Mouse (Mus musculus) B cell, adult 2 months (primary cell): Measurements from ENCODE around the gene Paqr9.
"Not testable (repeated sequence)": the region's sequence is repeated elsewhere in the genome, so short reads cannot be mapped to it uniquely, and the experiment has no call there.

ENCODE experiments used
- DNase-seq, 2 experiments: peaks; one replicate each; pipeline ENCODE4 v3.0.0; 2022

The Paqr9 gene

DNA sequence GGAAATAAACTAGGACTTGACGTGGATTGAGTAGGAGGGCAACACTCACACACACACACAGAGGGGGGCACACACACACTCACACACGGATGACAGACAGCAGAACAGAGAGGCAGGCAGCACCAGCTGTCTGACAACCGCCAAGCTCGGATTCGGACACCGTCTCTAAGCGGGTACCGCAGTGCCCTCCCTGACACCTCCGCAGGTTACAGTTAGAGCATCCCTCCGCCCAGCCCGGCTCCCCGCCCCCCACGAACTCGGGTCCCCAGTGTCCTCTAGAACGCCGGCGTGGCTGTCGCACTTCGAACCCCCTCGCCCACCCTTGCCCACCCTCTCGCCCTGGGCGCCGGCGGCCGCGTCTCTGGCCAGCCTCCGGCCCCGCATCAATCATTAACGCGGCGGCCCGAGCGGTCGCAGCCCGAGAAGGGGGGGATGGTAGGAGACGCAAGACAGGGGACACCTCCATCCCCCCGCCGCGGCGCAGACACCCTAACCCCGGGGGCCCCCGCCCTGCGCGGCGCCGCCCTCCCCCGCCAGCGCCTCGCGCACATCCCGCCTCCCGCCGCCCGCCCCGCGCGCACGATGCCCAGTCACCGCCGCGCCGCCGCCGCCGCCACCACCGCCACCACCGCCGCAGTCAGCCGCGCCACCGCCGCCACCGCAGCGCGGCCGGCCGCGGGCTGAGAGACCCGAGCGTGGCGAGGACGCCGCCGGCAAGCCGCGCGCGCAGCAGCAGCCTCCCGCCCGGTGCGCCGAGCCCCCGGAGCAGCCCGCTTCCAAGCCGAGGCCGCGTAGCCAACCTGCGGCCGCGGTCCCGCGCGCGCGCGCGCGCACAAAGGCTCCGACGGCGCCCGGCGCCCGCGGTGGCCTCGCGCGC, at the start of gene Paqr9:
Paqr9 (plus strand) TSS at position 599 of the 877 bp plus-strand sequence.
- no peak for DNase-seq

DNA sequence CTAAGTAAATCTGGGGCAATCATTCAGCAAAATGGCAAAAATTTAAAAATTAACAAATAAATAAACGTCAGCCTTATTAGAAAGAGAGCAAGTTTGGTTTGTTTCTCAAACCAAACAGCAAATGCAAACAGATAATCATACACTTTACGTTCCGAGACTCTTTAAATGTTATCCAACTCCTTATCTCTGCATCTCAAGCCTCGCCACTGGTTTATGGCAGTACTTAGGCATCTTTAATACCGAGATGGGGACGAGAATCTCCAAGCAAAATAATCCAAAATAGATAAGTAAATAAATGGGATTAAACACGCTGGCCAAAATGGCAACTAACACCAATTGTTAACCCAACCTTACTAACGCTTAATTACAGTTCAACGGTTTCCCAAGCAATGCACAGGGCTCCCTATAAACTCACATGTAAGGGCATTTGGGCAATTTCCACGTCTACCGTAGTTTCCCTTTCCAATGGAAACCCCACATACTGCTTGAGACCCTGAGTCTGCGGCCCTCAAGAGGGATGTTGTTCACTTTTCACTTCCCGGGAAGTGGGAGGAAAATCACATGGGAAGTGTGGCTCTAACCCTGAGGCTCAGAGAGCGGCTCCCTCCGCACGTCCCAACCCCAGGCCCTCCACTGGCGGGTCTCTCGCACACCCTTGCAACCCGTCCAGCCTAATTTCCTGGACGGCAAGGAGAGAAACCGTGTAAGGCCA, 48.6 kb upstream of the Paqr9 start:
- no peak for DNase-seq

DNA sequence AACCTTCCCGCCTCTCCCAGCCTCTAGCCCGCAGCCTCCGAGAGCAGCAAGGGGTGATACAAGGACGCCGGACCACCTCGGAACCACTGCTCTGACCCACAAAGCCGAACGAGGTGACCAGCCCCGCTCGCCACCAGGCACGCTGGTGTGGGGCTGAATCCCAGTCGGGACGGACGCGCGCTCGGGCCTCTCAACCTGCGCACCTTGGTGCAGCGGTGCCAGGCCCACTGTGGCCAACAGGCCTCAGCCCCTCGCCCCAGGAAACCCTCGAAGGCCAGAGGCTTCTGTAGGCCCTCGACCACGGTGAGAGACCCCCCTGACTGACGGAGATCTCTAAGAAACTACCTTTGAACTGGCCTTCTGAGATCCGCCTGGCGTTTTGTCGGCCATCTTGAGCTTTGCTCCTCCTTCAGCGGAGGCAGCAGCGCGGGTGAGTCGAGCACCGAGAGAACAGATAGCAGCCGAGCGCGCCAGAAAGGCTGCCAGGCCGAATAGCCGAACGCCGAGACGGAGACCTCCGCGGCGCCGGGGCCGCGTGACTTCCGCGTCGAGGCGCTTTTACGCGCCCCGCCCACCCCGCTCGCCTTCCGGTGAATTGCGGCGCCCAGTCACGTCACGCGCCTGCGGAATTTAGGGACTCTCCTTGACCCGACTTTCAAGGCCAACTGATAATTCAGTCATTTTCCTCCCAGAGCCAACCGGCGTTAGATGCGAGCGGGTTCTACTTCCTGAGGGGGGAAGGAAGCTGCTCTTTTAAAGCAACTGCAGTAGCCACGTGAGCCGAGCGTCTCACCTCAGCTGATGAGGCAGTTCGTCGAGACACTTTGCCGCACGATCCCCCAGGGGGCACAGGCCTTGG, 47.8 kb upstream of the Paqr9 start, which contains the start of gene U2surp:
U2surp (minus strand) TSS at position 525 of the 859 bp plus-strand sequence.
- peak; percentile 95 to 96 for DNase-seq

DNA sequence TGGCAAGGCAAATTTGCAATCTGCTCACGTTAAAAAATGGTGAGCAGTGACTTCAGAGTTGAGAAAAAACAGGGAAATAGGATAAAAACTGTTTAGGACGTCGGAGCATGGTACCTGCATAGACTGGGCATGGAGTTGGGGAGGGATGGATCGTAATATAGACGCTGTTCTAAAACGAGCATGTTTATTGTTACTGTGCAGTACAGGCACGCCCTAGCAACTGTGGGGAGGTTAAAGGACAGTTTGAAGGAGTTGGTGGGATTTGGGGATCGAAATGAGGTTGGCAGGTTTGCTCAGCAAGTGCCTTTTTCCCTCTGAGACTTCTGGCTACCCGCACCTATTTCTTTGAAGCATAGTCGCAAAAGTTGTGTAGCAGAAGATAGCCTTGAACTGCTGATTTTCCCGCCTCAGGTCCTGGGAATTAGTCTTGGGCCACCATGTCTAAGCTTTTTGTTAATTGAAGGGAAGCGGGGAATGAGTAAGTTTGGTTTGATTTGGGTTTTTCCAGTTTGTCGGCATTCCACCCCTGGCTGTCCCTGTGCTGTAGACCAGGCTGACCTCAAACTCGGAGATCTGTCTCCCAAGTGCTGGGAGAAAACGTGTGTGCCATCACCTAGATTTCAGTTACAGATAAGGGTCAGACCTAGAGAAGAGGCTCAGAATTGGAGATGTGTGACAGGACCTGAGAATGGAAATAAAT, 47.0 kb upstream of the Paqr9 start:
- DNase-seq = no peak

DNA sequence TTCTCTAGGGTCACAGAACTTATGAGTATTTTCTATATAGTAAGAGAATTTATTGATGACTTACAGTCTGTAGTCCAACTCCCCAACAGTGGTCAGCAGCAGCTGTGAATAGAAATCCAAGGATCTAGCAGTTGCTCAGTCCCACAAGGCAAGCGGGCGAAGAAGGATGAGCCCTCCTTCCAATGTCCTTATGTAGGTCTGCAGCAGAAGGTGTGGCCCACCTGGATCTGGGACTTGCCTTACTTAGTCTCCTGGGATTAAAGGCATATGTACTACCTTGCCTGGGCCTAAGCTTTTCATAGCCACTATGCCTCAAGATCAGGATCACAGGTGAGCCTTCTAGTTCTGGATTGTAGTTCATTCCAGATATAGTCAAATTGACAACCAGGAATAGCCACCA, 45.7 kb upstream of the Paqr9 start:
- no peak for DNase-seq

DNA sequence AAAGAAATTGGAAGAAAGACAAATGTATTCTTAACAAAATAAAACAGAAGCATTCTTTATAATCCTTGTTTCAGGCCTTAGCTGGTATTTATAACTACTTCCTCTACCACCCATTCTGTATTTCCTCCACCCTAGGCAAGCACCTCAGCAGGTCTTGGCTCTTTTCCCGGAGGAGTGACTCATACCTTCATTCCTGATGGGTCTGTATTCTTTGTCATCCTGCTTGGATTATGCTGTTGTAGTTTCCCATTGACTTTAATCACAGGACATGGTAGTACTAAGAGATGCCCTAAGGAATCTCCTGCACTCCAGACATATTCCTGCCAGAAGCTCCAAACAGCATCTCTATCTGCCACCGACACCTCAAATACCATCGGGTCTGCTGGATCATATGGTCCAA, 45.1 kb upstream of the Paqr9 start:
- DNase-seq = not testable (repeated sequence)

DNA sequence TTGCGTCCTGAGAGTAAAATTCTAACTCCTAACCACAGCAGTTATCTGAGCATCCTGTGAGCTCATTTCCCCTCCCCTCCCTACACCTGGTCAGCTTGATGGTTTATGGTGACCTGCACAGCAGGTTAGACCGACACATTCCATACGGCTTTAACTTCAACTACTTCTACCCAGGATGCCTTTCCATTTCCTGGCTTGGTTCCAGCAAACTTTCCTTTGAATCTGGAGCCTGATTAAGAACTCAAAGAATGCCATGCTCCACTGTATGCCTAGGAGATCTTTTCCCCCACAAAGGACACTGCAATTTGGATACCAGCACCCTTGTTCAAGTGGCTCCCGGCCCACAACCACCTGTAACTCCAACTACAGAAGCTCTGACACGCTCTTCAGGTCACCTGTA, 38.9 kb upstream of the Paqr9 start:
- no peak for DNase-seq

DNA sequence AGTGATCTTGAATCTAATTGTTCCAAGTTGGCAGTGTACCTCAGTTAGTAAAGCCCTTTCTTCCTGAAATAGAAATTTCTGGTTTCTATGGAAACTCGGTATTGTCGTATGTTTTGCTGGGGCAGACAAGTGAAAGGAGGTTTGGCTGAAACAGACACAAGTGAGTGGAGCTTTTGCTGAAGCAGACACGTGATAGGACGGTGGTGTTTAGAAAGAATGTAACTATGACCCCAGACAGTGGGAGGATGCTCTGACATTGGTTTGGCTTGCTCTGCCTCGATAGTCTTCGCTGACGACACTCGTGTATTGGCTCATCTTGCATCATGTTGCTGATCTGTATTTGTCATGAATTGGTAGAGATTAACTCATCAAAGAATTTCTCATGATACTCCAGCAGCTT, 38.4 kb upstream of the Paqr9 start:
- DNase-seq = no peak

DNA sequence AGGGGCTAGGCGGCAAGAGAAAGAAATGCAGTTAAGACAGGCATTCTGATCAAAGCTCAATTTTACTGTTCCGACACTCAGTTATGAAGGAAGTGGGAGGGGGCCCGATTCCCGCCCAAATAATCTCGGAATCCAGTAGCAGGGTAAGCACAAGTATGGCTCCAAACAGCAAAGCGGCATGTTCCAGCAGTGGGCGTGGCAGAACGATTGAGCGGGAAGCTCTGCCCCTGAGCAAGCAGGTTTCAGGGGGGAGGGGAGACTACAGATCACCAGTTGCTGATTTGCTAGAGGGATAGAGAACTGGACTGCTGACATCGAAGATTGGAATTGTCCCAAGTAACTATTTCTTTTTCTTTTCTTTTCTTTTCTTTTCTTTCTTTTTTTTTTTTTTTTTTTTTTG, 37.9 kb upstream of the Paqr9 start:
- DNase-seq = no peak

DNA sequence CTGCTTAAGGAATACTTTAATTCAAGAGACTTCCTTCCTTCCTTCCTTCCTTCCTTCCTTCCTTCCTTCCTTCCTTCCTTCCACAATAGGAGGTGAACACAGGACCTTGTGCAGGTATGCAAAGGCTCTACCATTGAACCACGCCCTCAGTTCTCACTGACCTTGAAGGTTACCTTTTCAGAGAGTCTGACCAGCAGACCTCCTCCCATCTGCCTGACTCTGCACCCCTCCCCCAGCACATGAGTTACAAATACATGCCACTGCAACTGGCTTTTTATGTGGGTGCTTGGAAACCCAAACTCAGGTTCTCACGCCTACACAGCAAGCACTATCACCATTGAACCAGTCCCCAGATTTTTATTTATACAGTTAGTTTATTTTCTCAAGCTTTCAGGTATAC, 36.9 kb upstream of the Paqr9 start:
- no peak for DNase-seq

DNA sequence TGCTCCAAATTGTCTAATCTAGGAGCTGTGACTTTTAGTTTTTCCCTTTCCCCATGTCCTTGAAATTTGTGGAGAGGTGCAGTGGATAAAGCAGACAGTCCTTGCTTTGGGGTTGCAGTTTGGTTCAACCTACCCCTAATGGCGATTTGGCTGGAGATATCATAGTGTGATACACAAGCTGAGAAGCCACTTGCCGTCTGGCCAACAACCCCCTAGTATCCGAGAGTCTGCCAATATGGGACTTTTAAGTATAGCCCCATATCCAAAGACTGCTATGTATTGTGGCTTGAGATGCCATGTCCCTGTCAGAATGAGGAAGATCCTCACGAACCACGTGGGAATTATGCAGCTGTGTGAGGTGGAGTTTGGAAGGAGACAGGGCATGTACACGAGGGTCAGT, 34.1 kb upstream of the Paqr9 start:
- DNase-seq = no peak

DNA sequence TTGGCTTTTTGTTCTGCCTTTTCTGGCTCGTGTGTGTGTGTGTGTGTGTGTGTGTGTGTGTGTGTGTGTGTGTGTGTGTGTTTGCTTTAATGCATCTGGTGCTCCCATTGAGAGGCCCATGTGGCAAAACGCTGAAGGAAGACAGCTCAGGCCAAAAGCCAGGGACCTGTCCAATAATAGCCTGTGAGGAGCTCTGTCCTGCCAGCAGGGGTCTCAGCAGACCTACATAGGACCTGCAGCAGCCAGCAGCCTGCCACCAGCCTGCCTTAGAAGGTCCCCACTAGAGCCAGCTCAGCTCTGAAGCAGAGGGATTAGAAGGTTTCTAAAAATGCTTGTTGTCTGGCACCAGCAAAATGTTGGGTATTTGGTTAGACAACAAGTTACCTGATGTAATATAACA, 33.5 kb upstream of the Paqr9 start:
- DNase-seq = peak in 1 of 2 experiments; percentile 6

DNA sequence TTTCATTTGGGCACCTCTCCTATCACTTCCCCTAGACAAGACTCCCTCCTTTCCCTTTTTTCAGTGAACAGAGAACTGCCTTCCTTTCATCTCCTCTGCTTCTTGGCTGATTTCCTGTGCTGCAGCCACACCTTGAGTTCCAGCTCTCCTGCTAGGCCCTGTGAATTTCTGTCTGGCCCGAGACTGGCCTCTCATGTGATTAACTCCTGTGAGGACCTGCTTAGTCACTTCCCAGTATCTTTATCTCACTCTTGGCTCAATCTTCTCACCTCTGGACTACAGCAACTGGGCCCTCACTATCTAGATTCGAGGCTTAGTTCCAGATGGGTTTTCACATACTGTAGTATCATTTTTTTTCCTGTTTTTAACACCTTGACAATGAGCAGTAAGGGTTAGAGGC, 31.8 kb upstream of the Paqr9 start:
- no peak for DNase-seq

DNA sequence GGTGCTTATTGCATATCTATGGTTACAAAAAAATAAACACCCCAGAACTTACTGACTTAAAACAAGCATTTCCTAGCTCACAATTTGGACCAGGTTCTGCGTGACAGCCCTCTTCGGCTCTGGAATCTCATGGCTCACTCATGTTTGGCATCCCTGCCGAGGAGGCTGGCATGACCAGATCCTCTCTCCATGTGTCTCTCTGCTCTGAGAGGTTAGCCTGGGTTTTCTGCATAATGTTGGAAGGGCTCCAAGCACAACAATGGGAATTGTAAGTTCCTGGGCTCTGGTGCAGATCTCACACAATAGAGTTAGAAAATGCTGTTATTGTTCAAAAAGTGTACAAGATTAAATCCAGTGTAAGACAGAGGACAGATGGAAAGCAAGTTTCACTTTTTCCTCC, 28.3 kb upstream of the Paqr9 start:
- DNase-seq = no peak

DNA sequence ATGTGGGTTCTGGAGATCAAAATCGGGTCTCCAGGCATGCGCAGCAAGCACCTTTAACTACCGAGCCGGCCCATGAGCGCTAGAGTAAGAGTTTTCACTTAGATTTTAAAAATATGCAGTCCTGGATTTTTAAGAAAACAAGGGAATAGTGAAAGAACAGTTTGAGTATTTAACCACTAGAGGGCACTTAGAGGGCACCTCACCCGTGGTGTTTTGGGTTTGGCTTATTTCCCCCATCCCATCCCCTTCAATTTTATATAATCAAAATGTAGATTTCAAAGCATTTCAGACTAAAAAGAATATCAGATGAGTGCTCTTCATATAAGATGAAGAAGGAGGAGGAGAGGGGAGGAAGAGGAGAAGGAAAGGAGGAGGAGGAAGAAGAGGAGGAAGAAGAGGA, 25.6 kb upstream of the Paqr9 start:
- DNase-seq = no peak

DNA sequence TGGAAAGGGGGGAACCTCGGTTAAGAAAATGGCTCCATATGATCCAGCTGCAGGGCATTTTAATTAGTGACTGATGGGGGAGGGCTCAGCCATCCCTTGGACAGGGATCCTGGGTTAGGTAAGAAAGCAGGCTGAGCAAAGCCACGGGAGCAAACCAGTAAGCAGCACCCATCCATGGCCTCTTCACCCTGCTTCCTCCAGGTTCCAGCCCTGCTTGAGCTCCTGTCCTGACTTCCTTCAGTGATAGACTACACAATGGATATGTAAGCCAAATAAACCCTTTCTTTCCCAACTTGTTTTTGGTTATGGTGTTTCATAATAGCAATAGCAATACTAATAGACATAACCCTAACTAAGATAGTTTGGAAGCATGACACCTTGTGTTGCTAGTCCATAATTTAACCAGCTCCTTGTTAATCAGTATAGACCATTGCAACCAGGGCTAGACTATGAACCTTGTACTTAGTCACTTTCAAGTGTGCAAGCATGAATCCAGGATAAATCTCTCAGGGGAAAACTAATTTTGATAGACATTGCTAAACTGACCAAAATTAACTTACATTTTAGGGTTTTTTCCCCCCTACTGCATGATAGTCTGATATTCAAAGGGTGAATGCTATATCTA, 20.2 kb upstream of the Paqr9 start:
- no peak for DNase-seq

DNA sequence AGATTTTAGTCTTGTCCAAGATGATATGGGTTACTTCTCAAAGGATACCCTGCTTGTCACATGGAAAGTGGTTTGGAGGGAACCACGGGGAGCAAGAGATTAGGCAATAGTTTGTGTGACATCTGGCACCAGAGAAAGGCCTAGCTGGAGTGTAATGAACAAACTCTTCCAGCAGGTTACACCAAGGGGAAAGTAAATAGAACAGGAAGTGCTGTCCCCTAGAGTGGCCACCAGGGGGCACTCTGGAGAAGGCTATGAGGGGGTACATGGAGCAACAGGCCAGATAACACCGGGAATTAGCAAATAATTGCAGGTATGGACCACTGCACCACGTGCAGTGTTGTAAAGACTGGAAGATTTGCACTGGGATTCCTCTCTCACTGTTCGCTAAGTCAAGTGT, 19.0 kb upstream of the Paqr9 start:
- peak; percentile 73 to 78 for DNase-seq

DNA sequence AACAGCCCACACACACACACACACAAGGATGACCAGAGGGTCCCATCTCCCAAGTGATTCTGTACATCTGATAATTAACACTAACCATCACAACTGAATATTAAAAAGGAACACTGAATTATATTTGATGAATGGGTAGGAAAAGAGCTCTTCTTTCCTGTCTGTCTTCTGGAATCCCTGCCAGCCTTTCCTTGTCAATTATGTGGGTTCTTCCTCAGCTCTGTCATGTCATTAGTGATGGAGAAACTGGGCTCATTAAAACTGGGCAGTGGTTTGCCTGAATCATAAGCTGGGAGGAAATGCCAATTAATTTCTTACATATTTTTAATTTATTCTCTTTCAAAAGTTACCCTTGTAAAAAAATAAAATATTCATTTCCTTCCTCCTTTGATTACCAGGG, 18.2 kb upstream of the Paqr9 start:
- DNase-seq = no peak

DNA sequence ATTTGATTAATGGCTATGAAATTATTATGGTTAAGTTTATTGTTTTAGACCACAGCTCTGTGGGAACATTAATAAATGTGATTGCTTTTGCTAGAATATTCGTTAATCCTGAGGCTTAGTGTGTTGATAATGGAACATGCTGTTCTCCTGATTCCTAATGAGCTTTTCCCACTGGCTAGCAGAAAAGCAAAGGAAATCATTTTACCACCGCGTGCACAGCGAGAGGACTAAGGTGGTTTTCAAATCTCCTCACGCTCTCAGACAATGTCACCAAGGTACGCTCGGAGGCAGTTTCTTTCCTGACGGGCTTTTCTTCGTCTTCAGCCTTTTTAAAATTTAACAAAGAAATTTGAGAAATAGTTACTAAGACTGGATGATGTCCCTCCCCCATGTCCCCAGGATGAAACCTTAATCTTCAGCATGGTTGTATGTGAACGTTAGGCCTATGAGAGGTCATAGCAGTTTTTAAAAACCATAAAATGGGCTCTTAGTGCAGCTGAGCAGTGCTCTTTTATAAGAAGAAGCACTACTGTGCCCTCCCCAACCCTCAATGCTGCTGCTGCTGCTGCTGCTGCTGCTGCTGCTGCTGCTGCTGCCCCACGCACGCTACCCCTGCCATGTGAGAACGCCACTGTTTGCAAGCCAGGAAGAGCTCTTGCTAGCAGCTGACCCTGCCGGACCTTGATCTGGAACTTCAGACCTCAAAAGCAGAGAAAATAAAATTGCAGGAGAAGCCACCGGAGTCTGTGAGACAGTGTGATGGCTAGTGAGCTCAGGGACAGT, 17.6 kb upstream of the Paqr9 start:
- DNase-seq = no peak

DNA sequence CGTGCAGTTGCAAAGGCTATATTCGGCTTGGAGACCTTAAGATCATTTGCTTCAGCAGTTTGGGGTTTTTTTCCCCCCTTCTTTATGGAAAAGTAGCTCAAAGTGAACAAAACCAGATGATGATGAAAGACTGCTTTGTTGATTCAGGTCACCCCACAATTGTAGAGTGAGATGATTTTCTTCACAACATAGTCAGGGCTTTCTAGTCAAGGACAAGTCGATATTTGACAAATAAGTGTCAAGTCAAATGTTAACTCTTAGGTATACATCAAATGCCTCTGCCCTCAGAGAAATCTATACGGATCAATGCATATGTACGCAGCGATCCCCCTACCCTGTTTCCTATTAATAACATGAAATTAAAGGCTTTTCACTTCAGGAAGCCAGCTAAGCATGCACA, 17.0 kb upstream of the Paqr9 start:
- DNase-seq = no peak

DNA sequence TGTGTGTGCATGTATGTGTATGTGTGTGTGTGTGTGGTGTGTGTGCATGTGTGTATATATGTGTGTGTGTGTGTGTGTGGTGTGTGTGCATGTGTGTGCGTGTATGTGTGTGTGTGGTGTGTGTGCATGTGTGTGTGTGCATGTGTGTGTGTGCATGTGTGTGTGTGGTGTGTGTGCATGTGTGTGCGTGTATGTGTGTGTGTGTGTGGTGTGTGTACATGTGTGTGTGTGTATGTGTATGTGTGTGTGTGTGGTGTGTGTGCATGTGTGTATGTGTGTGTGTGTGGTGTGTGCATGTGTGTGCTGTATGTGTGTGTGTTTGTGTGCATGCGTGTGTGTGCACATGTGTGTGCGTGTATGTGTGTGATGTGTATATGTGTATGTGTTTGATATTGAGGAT, 14.9 kb upstream of the Paqr9 start:
- no peak for DNase-seq
